Mouse (Mus musculus) cerebellum, adult 2 months (tissue): Measurements from ENCODE around the gene Cd28.

ENCODE experiments used
- CTCF ChIP-seq: fragments of 200-500 bp; IDR thresholded peaks from 2 replicates; pipeline ENCODE4 v1.5.1; 2011; ENCODE audit warnings: low read depth, mild to moderate bottlenecking, control low read depth, low read length, moderate library complexity, borderline replicate concordance; ENCODE audit not compliant: insufficient read depth
- POLR2A ChIP-seq: fragments of 200-500 bp; IDR thresholded peaks from 2 replicates; pipeline ENCODE4 v1.6.1; 2011; ENCODE audit warnings: low read length, control low read depth, borderline replicate concordance; ENCODE audit not compliant: insufficient read depth

- TF ChIP-seq POLR2A (no peak), CTCF (no peak)
These were observed at the start of gene Cd28 for GRCm38 (mm10) chr1:60716567-60716966.
